Mouse (Mus musculus): Measurements from ENCODE around the gene Sema3b.

The Sema3b gene

GRCm38 (mm10) chr9:107596619-107597569, 12.1 kb downstream of the Sema3b start:
- no peak for DNase-seq (ENCODE audit: low read depth, low spot score)
- H3K36me3 ChIP-seq (ENCODE audit: control insufficient read depth, insufficient read depth, low read length, poor library complexity, severe bottlenecking) = peaks cover 3% of the 10 kb centered on the region
- H3K27me3 ChIP-seq (ENCODE audit: control insufficient read depth, insufficient read depth, low read length, poor library complexity, severe bottlenecking) = no peaks in the 10 kb centered on the region

DNA sequence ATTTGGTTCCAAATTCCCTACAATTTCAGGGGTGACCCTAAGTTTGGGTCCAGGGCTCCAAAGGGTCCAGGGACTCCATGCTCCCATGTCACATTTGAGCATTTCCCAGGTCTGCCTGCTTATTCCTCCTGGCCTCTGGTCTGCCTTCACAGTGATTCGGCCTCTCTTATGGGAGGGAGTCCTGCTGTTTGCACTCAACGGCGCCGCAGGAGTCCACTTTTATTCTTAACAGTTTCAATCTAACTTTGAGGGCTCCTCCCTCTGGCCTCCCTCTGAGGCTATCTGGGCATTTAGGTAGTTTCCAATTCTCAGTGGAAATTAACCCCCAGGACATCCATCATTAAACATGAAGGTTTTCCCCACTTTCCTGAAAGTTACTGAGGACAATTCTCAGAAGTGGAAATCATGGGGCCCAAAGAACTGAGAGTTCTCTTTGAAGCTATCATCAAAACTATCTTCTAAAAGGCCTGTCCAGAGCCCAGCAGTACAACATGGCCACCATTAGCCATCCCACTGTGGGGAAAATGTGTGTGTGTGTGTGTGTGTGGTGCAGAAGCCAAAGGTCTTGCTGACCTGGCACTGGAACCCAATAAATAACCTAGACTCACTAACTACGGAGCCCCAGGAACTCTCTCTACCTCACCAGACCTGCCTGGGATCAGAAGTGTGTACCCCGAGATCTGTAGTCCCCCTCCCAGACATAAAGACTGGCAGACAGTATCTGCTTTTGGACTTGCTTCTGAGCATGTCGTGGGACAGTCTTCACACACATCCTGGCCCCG, 14.6 kb downstream of the Sema3b start:
- H3K27me3 ChIP-seq (ENCODE audit: control insufficient read depth, insufficient read depth, low read length, poor library complexity, severe bottlenecking) = no peaks in the 10 kb centered on the region
- DNase-seq (ENCODE audit: low read depth, low spot score) = no peak
- H3K36me3 ChIP-seq (ENCODE audit: control insufficient read depth, insufficient read depth, low read length, poor library complexity, severe bottlenecking) = peaks cover 11% of the 10 kb centered on the region

DNA sequence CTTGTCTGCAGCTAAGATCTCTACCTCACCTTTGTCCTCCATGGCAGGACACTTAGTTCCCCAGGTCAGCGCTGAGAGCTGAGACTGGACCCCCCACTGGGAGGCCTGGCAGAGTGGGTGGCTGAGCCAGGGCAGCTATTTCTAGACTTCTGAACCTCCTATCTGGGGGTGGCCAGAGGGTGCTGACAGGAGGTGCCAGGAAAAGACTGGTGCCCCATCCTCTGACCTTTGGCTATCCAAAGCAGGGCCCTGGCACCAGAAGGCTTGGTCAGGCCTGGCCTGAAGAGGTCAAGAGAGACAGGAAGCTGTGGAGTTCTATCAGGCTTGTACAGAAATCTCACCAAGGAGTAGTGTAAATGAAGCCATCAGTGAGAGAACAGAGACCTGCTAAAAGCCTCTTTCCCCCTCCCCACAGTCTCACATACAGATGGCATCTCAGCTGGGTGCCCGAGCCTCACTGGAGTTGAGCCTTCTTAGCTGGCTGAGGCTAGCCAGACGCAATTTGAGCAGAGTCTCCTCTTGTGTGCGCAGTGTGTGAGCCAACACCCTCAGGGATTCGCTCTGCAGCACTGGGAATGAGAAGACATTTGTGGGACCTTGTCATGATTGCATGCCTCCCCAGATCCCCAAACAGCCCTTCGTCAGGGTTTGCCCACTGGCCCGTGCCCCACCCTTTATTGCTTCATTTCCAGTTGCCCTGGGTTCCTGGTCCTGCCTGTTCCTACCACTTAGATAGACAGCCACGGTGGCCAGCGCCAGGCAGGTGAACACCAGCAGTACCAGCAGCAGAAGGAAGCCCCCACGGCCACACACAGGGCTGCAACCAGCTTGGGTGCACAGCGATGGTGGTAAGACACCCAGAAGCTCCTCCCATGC, 15.7 kb downstream of the Sema3b start:
- no peaks in the 10 kb centered on the region for H3K27me3 ChIP-seq (ENCODE audit: control insufficient read depth, insufficient read depth, low read length, poor library complexity, severe bottlenecking)
- no peak for DNase-seq (ENCODE audit: low read depth, low spot score)
- peaks cover 11% of the 10 kb centered on the region for H3K36me3 ChIP-seq (ENCODE audit: control insufficient read depth, insufficient read depth, low read length, poor library complexity, severe bottlenecking)

GRCm38 (mm10) chr9:107590773-107591060, 18.3 kb downstream of the Sema3b start:
- no peak for DNase-seq (ENCODE audit: low read depth, low spot score)
- H3K36me3 ChIP-seq (ENCODE audit: control insufficient read depth, insufficient read depth, low read length, poor library complexity, severe bottlenecking) = peaks cover 11% of the 10 kb centered on the region
- no peaks in the 10 kb centered on the region for H3K27me3 ChIP-seq (ENCODE audit: control insufficient read depth, insufficient read depth, low read length, poor library complexity, severe bottlenecking)

- Histone ChIP-seq H3K27me3 (ENCODE audit: control insufficient read depth, insufficient read depth, low read length, poor library complexity, severe bottlenecking) (no peaks in the 10 kb centered on the region), H3K36me3 (ENCODE audit: control insufficient read depth, insufficient read depth, low read length, poor library complexity, severe bottlenecking) (peaks cover 11% of the 10 kb centered on the region)
- DNase-seq (ENCODE audit: low read depth, low spot score) = no peak
These were observed 18.8 kb downstream of the Sema3b start for GRCm38 (mm10) chr9:107590058-107590772.

GRCm38 (mm10) chr9:107587833-107588639, 21.0 kb downstream of the Sema3b start:
- H3K27me3 ChIP-seq (ENCODE audit: control insufficient read depth, insufficient read depth, low read length, poor library complexity, severe bottlenecking) = no peaks in the 10 kb centered on the region
- H3K36me3 ChIP-seq (ENCODE audit: control insufficient read depth, insufficient read depth, low read length, poor library complexity, severe bottlenecking) = peaks cover 8% of the 10 kb centered on the region
- DNase-seq (ENCODE audit: low read depth, low spot score) = no peak

DNA sequence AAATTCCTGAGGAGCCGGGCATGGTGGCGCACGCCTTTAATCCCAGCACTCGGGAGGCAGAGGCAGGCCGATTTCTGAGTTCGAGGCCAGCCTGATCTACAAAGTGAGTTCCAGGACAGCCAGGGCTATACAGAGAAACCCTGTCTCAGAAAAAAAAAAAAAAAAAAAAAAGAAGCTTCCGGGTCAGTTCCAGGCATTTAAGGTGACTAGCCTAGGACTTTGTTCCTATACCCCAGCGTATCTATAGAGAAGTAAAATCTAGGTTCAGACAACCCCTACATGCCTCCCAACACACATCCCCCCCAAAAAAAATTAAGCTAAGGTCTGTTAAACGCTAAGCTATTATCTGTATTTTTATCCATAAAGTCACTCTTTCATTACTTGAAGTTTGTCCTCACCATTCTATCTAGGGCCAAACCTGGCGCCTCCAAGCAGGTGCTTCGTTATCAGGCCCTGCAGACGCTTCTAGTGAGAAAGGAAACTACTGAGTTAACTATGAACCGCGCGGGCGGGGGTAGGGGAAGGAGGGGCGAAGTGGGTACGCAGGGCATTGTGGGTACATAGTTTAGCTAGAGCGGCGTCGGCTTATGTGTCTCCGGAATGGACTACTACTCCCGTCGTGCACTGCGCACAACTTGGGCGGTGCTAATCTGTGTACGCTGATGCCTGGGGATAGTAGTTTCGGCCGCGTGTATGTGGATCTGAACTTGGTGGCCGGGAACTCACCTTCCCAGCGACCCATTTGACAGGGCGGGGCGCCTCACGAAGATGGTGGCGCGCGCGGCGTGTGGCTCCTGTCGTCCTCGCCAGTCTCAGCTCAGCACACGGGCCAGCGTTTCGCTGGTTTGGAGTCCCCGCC, 21.8 kb downstream of the Sema3b start, which contains the start of gene Ifrd2:
Ifrd2 (plus strand) TSS at position 669 of the 859 bp plus-strand sequence.
- DNase-seq (ENCODE audit: low read depth, low spot score) = peak; percentile 99
- peaks cover 8% of the 10 kb centered on the region for H3K36me3 ChIP-seq (ENCODE audit: control insufficient read depth, insufficient read depth, low read length, poor library complexity, severe bottlenecking)
- H3K27me3 ChIP-seq (ENCODE audit: control insufficient read depth, insufficient read depth, low read length, poor library complexity, severe bottlenecking) = no peaks in the 10 kb centered on the region

DNA sequence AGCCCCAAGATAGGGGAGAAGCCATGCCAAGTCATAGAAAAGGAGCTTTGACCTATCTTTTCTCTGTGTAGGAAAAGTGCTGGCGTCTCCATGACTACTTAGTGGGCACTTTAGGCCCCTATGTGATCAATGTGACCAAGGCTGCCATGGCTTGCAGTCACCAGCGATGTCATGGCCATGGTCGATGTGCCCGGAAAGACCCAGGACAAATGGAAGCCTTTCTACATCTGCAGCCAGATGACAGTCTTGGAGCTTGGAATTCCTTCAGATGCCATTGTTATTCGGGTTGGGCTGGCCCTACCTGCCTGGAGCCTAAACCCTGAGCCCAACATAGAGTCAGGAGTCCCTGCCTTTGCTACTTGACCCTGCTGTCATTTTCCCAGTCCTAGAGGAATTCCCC, 22.5 kb downstream of the Sema3b start:
- peaks cover 6% of the 10 kb centered on the region; the same call in 1 of the 2 replicates for H3K36me3 ChIP-seq (ENCODE audit: control insufficient read depth, insufficient read depth, low read length, poor library complexity, severe bottlenecking)
- no peak for DNase-seq (ENCODE audit: low read depth, low spot score)
- no peaks in the 10 kb centered on the region for H3K27me3 ChIP-seq (ENCODE audit: control insufficient read depth, insufficient read depth, low read length, poor library complexity, severe bottlenecking)

GRCm38 (mm10) chr9:107583174-107583573, 25.9 kb downstream of the Sema3b start:
- no peaks in the 10 kb centered on the region for H3K27me3 ChIP-seq (ENCODE audit: control insufficient read depth, insufficient read depth, low read length, poor library complexity, severe bottlenecking)

GRCm38 (mm10) chr9:107582509-107583062, 26.4 kb downstream of the Sema3b start:
- H3K36me3 ChIP-seq (ENCODE audit: control insufficient read depth, insufficient read depth, low read length, poor library complexity, severe bottlenecking) = no peaks in the 10 kb centered on the region
- no peaks in the 10 kb centered on the region for H3K27me3 ChIP-seq (ENCODE audit: control insufficient read depth, insufficient read depth, low read length, poor library complexity, severe bottlenecking)
- no peak for DNase-seq (ENCODE audit: low read depth, low spot score)

More at GRCm38 (mm10) chr9:107583174-107583573, 25.9 kb downstream of the Sema3b start:
- DNase-seq (ENCODE audit: low read depth, low spot score) = no peak
- no peaks in the 10 kb centered on the region for H3K36me3 ChIP-seq (ENCODE audit: control insufficient read depth, insufficient read depth, low read length, poor library complexity, severe bottlenecking)

DNA sequence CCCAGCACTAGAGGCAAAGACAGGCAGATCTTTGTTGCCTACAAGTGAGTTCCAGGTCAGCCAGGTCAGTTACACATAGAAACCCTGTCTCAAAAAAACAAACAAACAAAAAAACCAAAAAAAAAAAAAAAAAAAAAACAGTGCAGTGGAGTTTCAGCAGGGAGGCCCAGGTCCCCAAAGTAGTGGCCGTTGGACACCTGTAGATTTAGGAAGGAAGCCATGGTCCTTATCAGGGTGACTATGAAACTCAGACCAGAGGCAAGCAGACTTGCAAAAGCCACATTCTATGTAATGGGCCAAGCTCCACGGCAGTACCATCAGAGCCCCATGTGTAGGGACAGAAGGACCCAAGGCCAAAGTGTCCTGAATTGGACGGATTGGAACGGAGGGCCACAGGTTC, 27.4 kb downstream of the Sema3b start:
- H3K27me3 ChIP-seq (ENCODE audit: control insufficient read depth, insufficient read depth, low read length, poor library complexity, severe bottlenecking) = no peaks in the 10 kb centered on the region
- DNase-seq (ENCODE audit: low read depth, low spot score) = no peak
- H3K36me3 ChIP-seq (ENCODE audit: control insufficient read depth, insufficient read depth, low read length, poor library complexity, severe bottlenecking) = no peaks in the 10 kb centered on the region

DNA sequence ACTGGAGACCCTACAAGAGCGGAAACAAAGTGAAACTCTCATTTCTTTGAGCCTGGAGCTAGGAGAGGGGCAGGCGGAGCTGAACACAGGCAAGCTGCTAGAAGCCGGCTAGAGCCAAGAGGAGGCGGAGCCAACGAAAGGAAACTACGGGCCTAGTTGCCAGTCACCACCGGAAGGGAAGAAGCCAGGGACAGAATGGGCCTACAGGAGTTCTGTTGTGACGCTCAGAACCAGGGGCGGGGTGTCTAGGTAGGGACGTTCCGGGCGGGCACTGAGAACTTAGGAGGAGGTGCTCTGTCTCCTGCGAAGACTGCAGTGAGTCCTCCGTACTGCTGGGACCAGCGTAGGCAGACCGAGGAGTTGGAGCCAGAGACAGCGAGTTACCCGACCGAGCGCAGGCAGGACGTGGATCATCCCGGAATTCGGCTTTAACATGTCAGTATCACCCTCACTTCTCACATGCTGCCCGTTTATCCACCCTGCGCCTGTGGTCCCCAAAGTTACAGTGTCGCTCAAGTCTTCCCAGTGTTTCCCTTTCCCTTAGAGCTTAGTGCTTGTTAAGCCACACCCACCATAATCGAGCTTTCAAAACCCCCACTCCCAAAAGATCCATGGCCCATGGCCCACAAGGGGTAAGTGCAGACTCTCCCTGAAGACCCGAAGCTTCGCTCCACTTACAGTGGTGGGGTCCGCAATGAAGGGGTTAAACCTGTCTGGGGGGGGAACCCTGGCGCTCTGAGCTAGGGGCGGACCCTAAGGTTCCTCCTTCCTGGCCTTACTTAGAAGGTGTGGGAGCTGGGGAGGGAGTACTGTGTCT, 28.3 kb downstream of the Sema3b start, which contains the start of gene Hyal3:
Hyal3 (plus strand) TSS at position 318 of the 817 bp plus-strand sequence.
- Histone ChIP-seq H3K36me3 (ENCODE audit: control insufficient read depth, insufficient read depth, low read length, poor library complexity, severe bottlenecking) (no peaks in the 10 kb centered on the region), H3K27me3 (ENCODE audit: control insufficient read depth, insufficient read depth, low read length, poor library complexity, severe bottlenecking) (no peaks in the 10 kb centered on the region)
- peak; percentile 82 for DNase-seq (ENCODE audit: low read depth, low spot score)

Measured in splenic B cell, adult 2 months (primary cell).